Mouse (Mus musculus): ENCODE measurements around the gene H2-M5. TPM values are rescaled to one million over a fixed set of nuclear protein-coding genes. Genes with fewer than 3 reads are reported as not detected.
A peak's percentile ranks its signal among the peaks of the same experiment; 100 is the strongest.

H2-M5 gene
- total RNA-seq, 2 experiments from 2014 or later = not detected

GRCm38 (mm10) chr17:36952631-36953030 lies 36.7 kb downstream of the H2-M5 start:
- ATAC-seq (replicated peaks; ENCODE audit: low FRiP score, poor library complexity, severe bottlenecking) = no peak

DNA sequence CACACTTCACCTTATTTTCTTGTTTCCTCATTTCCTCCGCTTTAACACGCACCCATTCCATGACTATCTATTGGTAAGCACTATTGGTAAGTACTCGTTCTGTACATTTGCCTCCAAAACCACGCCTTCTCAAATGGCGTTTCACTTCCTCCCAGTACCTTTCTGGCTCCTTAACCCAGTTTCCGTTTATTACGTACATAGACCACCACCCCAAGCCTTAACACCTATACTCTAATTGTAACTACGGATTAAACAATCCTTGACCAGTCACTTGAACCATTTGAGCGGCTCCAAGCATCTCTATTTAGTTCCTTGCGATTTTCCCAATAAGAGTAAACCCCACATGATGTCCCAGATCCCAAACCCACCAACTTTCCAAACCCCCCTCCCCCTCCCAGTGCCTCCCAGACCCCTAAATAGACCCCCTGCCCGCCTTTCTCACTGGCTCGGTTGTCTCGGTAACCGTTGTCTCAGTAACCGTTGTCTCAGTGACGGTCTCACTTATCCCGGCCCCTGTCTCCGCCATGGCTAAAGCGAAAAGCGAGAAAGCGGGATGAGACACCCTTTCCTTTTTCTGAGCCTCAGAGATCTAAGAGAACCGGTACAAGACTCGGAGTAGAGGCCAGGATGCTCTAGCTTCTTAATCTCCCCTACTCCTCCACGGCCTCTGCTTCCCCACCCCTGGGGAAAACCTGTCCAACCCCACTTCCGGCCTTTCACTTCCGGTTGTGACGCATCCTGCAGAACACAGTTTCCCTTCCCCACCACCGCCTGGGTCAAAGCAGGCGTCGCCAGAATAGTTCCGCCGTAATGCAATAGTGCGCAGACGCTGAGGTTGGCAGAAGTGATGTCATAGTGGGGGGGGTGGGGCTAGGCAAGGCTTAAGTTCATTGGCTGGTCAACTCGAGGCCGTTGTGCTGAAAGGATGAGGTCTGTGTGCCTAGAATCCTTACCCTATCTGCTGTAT lies 38.1 kb downstream of the H2-M5 start, which contains the start of gene Ppp1r11:
Gene Ppp1r11 (minus strand): TSS at position 761 of the 967 bp plus-strand sequence.
- ATAC-seq (replicated peaks; ENCODE audit: low FRiP score, poor library complexity, severe bottlenecking) = peak; percentile 98

DNA sequence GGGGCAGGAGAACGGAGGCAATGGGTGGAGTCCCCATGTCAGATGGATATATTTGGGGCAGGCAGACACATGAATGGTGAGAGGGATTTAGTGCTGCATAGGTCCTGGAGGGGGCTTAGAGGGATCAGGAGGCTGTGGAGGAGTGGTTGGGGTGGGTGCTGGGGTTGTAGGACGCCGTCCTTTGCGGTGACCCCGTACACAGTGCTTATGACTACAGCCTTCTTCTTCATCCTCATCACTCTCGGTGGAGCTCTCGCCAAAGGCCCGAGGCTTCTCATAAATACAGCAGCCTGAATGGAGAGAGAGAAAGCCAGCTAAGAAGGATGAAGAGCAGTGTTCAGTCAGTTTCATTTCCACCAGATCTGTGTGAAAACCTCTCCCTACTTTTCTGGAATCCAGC lies 40.1 kb downstream of the H2-M5 start:
- no peak for ATAC-seq (replicated peaks; ENCODE audit: low FRiP score, poor library complexity, severe bottlenecking)

DNA sequence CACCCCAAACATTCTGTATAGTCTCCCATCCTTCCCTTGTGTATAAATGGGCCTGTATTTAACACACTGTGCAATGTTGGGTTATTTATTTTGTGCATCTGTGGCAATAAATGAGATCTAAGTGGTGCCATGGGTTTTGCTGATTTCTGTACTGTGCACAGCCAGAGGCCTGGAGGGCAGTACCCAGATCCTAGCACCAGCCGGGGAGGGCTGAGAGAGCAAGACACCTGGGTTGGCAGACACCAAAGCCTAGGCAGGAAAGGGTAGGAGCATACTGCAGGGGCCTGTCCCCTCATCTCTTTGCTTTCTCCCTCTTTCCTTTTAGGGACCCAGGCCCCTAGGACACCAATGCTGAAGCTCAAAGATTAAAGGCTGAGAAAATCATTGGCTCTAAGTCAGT lies 41.1 kb downstream of the H2-M5 start:
- no peak for ATAC-seq (replicated peaks; ENCODE audit: low FRiP score, poor library complexity, severe bottlenecking)

- no peak for ATAC-seq (replicated peaks; ENCODE audit: low FRiP score, poor library complexity, severe bottlenecking)
Measured at GRCm38 (mm10) chr17:36947051-36947819, 42.1 kb downstream of the H2-M5 start.

- ATAC-seq (replicated peaks; ENCODE audit: low FRiP score, poor library complexity, severe bottlenecking) = no peak
Measured at GRCm38 (mm10) chr17:36944121-36944775, 45.1 kb downstream of the H2-M5 start.

- no peak for ATAC-seq (replicated peaks; ENCODE audit: low FRiP score, poor library complexity, severe bottlenecking)
Measured at GRCm38 (mm10) chr17:36943691-36944090, 45.6 kb downstream of the H2-M5 start.

GRCm38 (mm10) chr17:36942791-36943471 lies 46.4 kb downstream of the H2-M5 start, which contains the start of gene Rnf39:
Rnf39 (plus strand) TSS chr17:36942918.
- no peak for ATAC-seq (replicated peaks; ENCODE audit: low FRiP score, poor library complexity, severe bottlenecking)

DNA sequence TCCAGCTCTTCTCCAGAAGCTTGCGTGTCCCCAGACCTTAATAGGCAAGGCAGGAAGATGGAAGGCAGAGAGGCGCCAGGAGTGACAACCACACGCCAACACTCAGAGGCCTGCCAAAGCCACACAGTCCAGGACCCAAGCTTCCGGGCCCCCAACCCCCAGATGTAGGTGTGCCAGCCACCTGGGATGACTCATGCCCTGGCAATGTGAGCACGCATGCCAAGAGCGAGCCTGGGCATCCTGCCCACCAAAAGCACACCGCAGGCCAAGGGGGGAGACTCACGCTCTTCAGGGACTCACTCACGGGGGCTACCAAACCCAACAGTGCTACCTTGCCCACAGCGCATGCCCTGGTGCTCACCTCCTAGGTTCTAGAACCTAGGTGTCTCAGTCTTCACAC lies 46.9 kb downstream of the H2-M5 start:
- no peak for ATAC-seq (replicated peaks; ENCODE audit: low FRiP score, poor library complexity, severe bottlenecking)

DNA sequence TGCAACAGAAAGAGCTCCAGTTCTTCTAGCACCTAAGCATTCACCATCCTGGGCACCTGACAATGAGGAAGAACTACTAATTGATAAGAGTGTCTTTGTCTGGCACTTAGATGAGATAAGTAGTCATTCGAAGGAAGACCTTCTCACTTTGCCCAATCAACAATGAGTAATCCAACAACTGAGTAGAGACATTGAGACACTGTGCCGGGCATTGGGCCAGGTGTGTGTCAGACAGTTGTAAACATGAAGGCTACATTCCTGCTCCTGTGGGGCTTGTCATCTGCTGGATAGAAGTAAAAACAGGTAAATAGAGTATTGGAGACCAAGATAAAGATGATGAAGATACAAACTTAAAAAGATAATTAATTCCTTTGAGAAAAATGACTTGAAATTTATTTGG lies 51.3 kb downstream of the H2-M5 start:
- no peak for ATAC-seq (replicated peaks; ENCODE audit: low FRiP score, poor library complexity, severe bottlenecking)

Other genes with a start within 250 kb of the H2-M5 start
- gene H2-M10.5, start 216.6 kb downstream of the H2-M5 start, total RNA-seq (2015; ENCODE audit: low replicate concordance) = not detected in 2 replicates
- gene H2-M10.5, start 216.6 kb downstream of the H2-M5 start, total RNA-seq (2017; ENCODE audit: low replicate concordance) = not detected in 2 replicates
- gene H2-M10.6, start 177.4 kb downstream of the H2-M5 start, total RNA-seq (2015; ENCODE audit: low replicate concordance) = not detected in 2 replicates
- not detected in 2 replicates for gene H2-M10.6, start 177.4 kb downstream of the H2-M5 start, total RNA-seq (2017; ENCODE audit: low replicate concordance)
- 41.8 and 46.5 TPM in 2 replicates for gene Trim26, start 152.4 kb downstream of the H2-M5 start, total RNA-seq (2015; ENCODE audit: low replicate concordance)
- 13.9 and 15.8 TPM in 2 replicates for gene Trim26, start 152.4 kb downstream of the H2-M5 start, total RNA-seq (2017; ENCODE audit: low replicate concordance)
- 2.2 TPM in 1 of 2 replicates, not detected in the other for gene Trim15, start 122.3 kb downstream of the H2-M5 start, total RNA-seq (2015; ENCODE audit: low replicate concordance)
- 0.51 and 1.4 TPM in 2 replicates for gene Trim15, start 122.3 kb downstream of the H2-M5 start, total RNA-seq (2017; ENCODE audit: low replicate concordance)
- 270 and 287 TPM in 2 replicates for gene Trim10, start 120.0 kb downstream of the H2-M5 start, total RNA-seq (2015; ENCODE audit: low replicate concordance)
- gene Trim10, start 120.0 kb downstream of the H2-M5 start, total RNA-seq (2017; ENCODE audit: low replicate concordance) = 428 and 543 TPM in 2 replicates
- gene Trim40, start 99.4 kb downstream of the H2-M5 start, total RNA-seq (2015; ENCODE audit: low replicate concordance) = not detected in 2 replicates
- 1.8 TPM in 1 of 2 replicates, not detected in the other for gene Trim40, start 99.4 kb downstream of the H2-M5 start, total RNA-seq (2017; ENCODE audit: low replicate concordance)
- gene Trim31, start 91.4 kb downstream of the H2-M5 start, total RNA-seq (2015; ENCODE audit: low replicate concordance) = not detected in 2 replicates
- not detected in 2 replicates for gene Trim31, start 91.4 kb downstream of the H2-M5 start, total RNA-seq (2017; ENCODE audit: low replicate concordance)
- gene Rnf39, start 46.6 kb downstream of the H2-M5 start, total RNA-seq (2015; ENCODE audit: low replicate concordance) = not detected in 2 replicates
- gene Rnf39, start 46.6 kb downstream of the H2-M5 start, total RNA-seq (2017; ENCODE audit: low replicate concordance) = not detected in 2 replicates
- gene Ppp1r11, start 37.8 kb downstream of the H2-M5 start, total RNA-seq (2015; ENCODE audit: low replicate concordance) = 8.6 and 24.3 TPM in 2 replicates
- 2.2 and 10.8 TPM in 2 replicates for gene Ppp1r11, start 37.8 kb downstream of the H2-M5 start, total RNA-seq (2017; ENCODE audit: low replicate concordance)
- gene Znrd1, start 31.0 kb downstream of the H2-M5 start, total RNA-seq (2015; ENCODE audit: low replicate concordance) = 6.7 and 32.4 TPM in 2 replicates
- gene Znrd1, start 31.0 kb downstream of the H2-M5 start, total RNA-seq (2017; ENCODE audit: low replicate concordance) = 4.4 TPM in 1 of 2 replicates, not detected in the other
- 9.6 TPM in 1 of 2 replicates, not detected in the other for gene Znrd1as, start 30.9 kb downstream of the H2-M5 start, total RNA-seq (2015; ENCODE audit: low replicate concordance)
- 9.8 TPM in 1 of 2 replicates, not detected in the other for gene Znrd1as, start 30.9 kb downstream of the H2-M5 start, total RNA-seq (2017; ENCODE audit: low replicate concordance)
- gene 2410137M14Rik, start 8.3 kb downstream of the H2-M5 start, total RNA-seq (2015; ENCODE audit: low replicate concordance) = not detected in 2 replicates
- not detected in 2 replicates for gene 2410137M14Rik, start 8.3 kb downstream of the H2-M5 start, total RNA-seq (2017; ENCODE audit: low replicate concordance)
- gene Zfp57, start 11.6 kb upstream of the H2-M5 start, total RNA-seq (2015; ENCODE audit: low replicate concordance) = not detected in 2 replicates
- not detected in 2 replicates for gene Zfp57, start 11.6 kb upstream of the H2-M5 start, total RNA-seq (2017; ENCODE audit: low replicate concordance)
- gene Mog, start 33.9 kb upstream of the H2-M5 start, total RNA-seq (2015; ENCODE audit: low replicate concordance) = not detected in 2 replicates
- gene Mog, start 33.9 kb upstream of the H2-M5 start, total RNA-seq (2017; ENCODE audit: low replicate concordance) = not detected in 2 replicates
- gene Gabbr1, start 56.4 kb upstream of the H2-M5 start, total RNA-seq (2015; ENCODE audit: low replicate concordance) = 3.8 and 11.5 TPM in 2 replicates
- gene Gabbr1, start 56.4 kb upstream of the H2-M5 start, total RNA-seq (2017; ENCODE audit: low replicate concordance) = 0.51 and 1.5 TPM in 2 replicates
- gene Olfr90, start 99.0 kb upstream of the H2-M5 start, total RNA-seq (2015; ENCODE audit: low replicate concordance) = not detected in 2 replicates
- gene Olfr90, start 99.0 kb upstream of the H2-M5 start, total RNA-seq (2017; ENCODE audit: low replicate concordance) = not detected in 2 replicates
- not detected in 2 replicates for gene Olfr91, start 108.7 kb upstream of the H2-M5 start, total RNA-seq (2015; ENCODE audit: low replicate concordance)
- not detected in 2 replicates for gene Olfr91, start 108.7 kb upstream of the H2-M5 start, total RNA-seq (2017; ENCODE audit: low replicate concordance)
- gene Olfr92, start 130.6 kb upstream of the H2-M5 start, total RNA-seq (2015; ENCODE audit: low replicate concordance) = not detected in 2 replicates
- gene Olfr92, start 130.6 kb upstream of the H2-M5 start, total RNA-seq (2017; ENCODE audit: low replicate concordance) = not detected in 2 replicates
- gene Olfr93, start 172.0 kb upstream of the H2-M5 start, total RNA-seq (2015; ENCODE audit: low replicate concordance) = not detected in 2 replicates
- gene Olfr93, start 172.0 kb upstream of the H2-M5 start, total RNA-seq (2017; ENCODE audit: low replicate concordance) = not detected in 2 replicates
- 4.0 TPM in 1 of 2 replicates, not detected in the other for gene Ubd, start 204.4 kb upstream of the H2-M5 start, total RNA-seq (2015; ENCODE audit: low replicate concordance)
- gene Ubd, start 204.4 kb upstream of the H2-M5 start, total RNA-seq (2017; ENCODE audit: low replicate concordance) = 4.5 and 8.9 TPM in 2 replicates
- not detected in 2 replicates for gene Olfr94, start 211.5 kb upstream of the H2-M5 start, total RNA-seq (2015; ENCODE audit: low replicate concordance)
- not detected in 2 replicates for gene Olfr94, start 211.5 kb upstream of the H2-M5 start, total RNA-seq (2017; ENCODE audit: low replicate concordance)
- not detected in 2 replicates for gene Olfr95, start 223.6 kb upstream of the H2-M5 start, total RNA-seq (2015; ENCODE audit: low replicate concordance)
- gene Olfr95, start 223.6 kb upstream of the H2-M5 start, total RNA-seq (2017; ENCODE audit: low replicate concordance) = not detected in 2 replicates
- gene Olfr96, start 230.6 kb upstream of the H2-M5 start, total RNA-seq (2015; ENCODE audit: low replicate concordance) = not detected in 2 replicates
- gene Olfr96, start 230.6 kb upstream of the H2-M5 start, total RNA-seq (2017; ENCODE audit: low replicate concordance) = not detected in 2 replicates
- not detected in 2 replicates for gene Olfr97, start 247.8 kb upstream of the H2-M5 start, total RNA-seq (2015; ENCODE audit: low replicate concordance)
- gene Olfr97, start 247.8 kb upstream of the H2-M5 start, total RNA-seq (2017; ENCODE audit: low replicate concordance) = not detected in 2 replicates

All from erythroid progenitor cell, adult 5-6 weeks (primary cell).